Comparison of ENCODE assay signal across 18 mouse cellular contexts in genomic region chr15:89070606-89071005, GRCm38 (mm10). TPM values are rescaled to one million over a fixed set of nuclear protein-coding genes. Genes with fewer than 3 reads are reported as not detected.
A peak's percentile ranks its signal among the peaks of the same experiment; 100 is the strongest.
DNase-seq lines count a peak whose midpoint lies in the region; ATAC-seq and TF ChIP-seq lines count a peak whose summit lies in the region.
"Had no signal": no experiment of that assay in that cellular context is flagged by ENCODE, and none has a peak within 500 bp of the region (broad histone marks: within the 10 kb centered on the region; RNA-seq: fewer than 3 reads in every experiment).

No protein-coding gene starts in this region.

- TF ChIP-seq CTCF in layer of hippocampus, adult 2 months (conservative IDR thresholded peaks at IDR 0.05), result no peak

- 0 out of 2 replicates have a peak, but pooled peaks have one; percentile 7 for ATAC-seq in stomach, embryonic 14.5 days (ENCODE audit: insufficient number of reproducible peaks, insufficient read depth, low FRiP score, low read depth)
- ATAC-seq: forebrain, embryonic 13.5 days; hindbrain, postnatal 0 days had no signal

- H3K4me1 ChIP-seq in stomach, embryonic 14.5 days (ENCODE audit: control insufficient read depth, insufficient read depth, low read length), result peaks cover 6% of the 10 kb centered on the region; the same call in 1 of the 2 replicates

- H3K27me3 ChIP-seq in stomach, embryonic 14.5 days (ENCODE audit: control insufficient read depth, insufficient read depth, low read length), result peaks cover 13% of the 10 kb centered on the region

- H3K27ac ChIP-seq in layer of hippocampus, adult 2 months, result peak overlapping the region; percentile 80
- H3K27ac ChIP-seq in stomach, embryonic 14.5 days (ENCODE audit: low read length), result no peak overlapping the region
- H3K27ac ChIP-seq: forebrain, embryonic 13.5 days; heart, embryonic 13.5 days; hindbrain, postnatal 0 days; neural tube, embryonic 12.5 days had no signal

- no peak overlapping the region for H3K4me3 ChIP-seq in layer of hippocampus, adult 2 months
- no peak overlapping the region for H3K4me3 ChIP-seq in stomach, embryonic 14.5 days (ENCODE audit: low read depth, low read length)
- H3K4me3 ChIP-seq: forebrain, embryonic 13.5 days; heart, embryonic 13.5 days; neural tube, embryonic 12.5 days had no signal

- no peak overlapping the region for H3K9ac ChIP-seq in stomach, embryonic 14.5 days (replicated peaks; ENCODE audit: low read depth, low read length)
- H3K9ac ChIP-seq: forebrain, embryonic 13.5 days; heart, embryonic 13.5 days; neural tube, embryonic 12.5 days had no signal

- no peaks in the 10 kb centered on the region for H3K9me3 ChIP-seq in stomach, embryonic 14.5 days (ENCODE audit: control insufficient read depth, low read depth, low read length)
- H3K9me3 ChIP-seq: forebrain, embryonic 13.5 days; heart, embryonic 13.5 days; neural tube, embryonic 12.5 days had no signal

- DNase-seq in layer of hippocampus, adult 2 months (ENCODE audit: low spot score in 2 of 2), result peak in 1 of 2 experiments; percentile 50
- no peak for DNase-seq in layer of hippocampus, postnatal 25 days (ENCODE audit: extremely low spot score in 1 of 2, low spot score in 1 of 2)
- peak; percentile 26 for DNase-seq in R1 (ENCODE audit: low read depth, low spot score)
- DNase-seq in cerebellum, adult 8-10 months, result peak; percentile 29
- no peak for DNase-seq in thymus, postnatal 14 days
- no peak for DNase-seq in thymus, adult 18-20 months
- DNase-seq: adrenal gland, postnatal 14 days; gastrocnemius, postnatal 25 days; heart, postnatal 4 days; kidney, adult 9 months; kidney, postnatal 4 days; lung, adult 18-20 months had no signal

- WGBS in stomach, embryonic 14.5 days, result 66% methylated on average over 24 of the region's 24 CpGs

- H3K36me3 ChIP-seq in stomach, embryonic 14.5 days (ENCODE audit: control insufficient read depth, insufficient read depth, low read length), result no peaks in the 10 kb centered on the region
- H3K36me3 ChIP-seq: heart, embryonic 13.5 days; neural tube, embryonic 12.5 days had no signal

- no peak overlapping the region for H3K4me2 ChIP-seq in stomach, embryonic 14.5 days (replicated peaks; ENCODE audit: low read depth, low read length)
- H3K4me2 ChIP-seq: forebrain, embryonic 13.5 days; heart, embryonic 13.5 days; neural tube, embryonic 12.5 days had no signal

RNA-seq across cellular contexts. Expression of gene Trabd, which starts 4.3 kb away (rescaled TPM):
- total RNA-seq in layer of hippocampus, adult 2 months (2021), result 10 to 100 TPM; 21.4 to 24.2 TPM
- 10 to 100 TPM; 20.5 to 21.2 TPM for total RNA-seq in layer of hippocampus, postnatal 25 days (2021)
- 43.9 and 47.4 TPM in 2 replicates for polyA plus RNA-seq in stomach, embryonic 14.5 days (2014; fragmentation: Nextera tagmentation; extraction: Ambion mirVana)

RNA-seq across cellular contexts. Expression of gene Panx2, which starts 11.1 kb away (rescaled TPM):
- 100 to 1,000 TPM; 159 to 177 TPM for total RNA-seq in layer of hippocampus, adult 2 months (2021)
- 100 to 1,000 TPM; 161 to 170 TPM for total RNA-seq in layer of hippocampus, postnatal 25 days (2021)
- 0.20 TPM in 2 replicates for polyA plus RNA-seq in stomach, embryonic 14.5 days (2014; fragmentation: Nextera tagmentation; extraction: Ambion mirVana)
- total RNA-seq: gastrocnemius, postnatal 25 days; liver, adult 2 months had no signal
- polyA plus RNA-seq: liver, adult 2 months had no signal

RNA-seq across cellular contexts. Expression of gene Selenoo, which starts 18.3 kb away (rescaled TPM):
- 10 to 100 TPM; 21.2 to 22.0 TPM for total RNA-seq in layer of hippocampus, adult 2 months (2021)
- 10 to 100 TPM; 19.7 to 22.5 TPM for total RNA-seq in layer of hippocampus, postnatal 25 days (2021)
- 22.0 and 22.2 TPM in 2 replicates for polyA plus RNA-seq in stomach, embryonic 14.5 days (2014; fragmentation: Nextera tagmentation; extraction: Ambion mirVana)

RNA-seq across cellular contexts. Expression of gene Tubgcp6, which starts 52.3 kb away (rescaled TPM):
- total RNA-seq in layer of hippocampus, adult 2 months (2021), result 10 to 100 TPM; 31.0 to 31.5 TPM
- total RNA-seq in layer of hippocampus, postnatal 25 days (2021), result 10 to 100 TPM; 29.0 to 29.9 TPM
- 17.2 and 20.7 TPM in 2 replicates for polyA plus RNA-seq in stomach, embryonic 14.5 days (2014; fragmentation: Nextera tagmentation; extraction: Ambion mirVana)

RNA-seq across cellular contexts. Expression of gene Hdac10, which starts 57.9 kb away (rescaled TPM):
- total RNA-seq in layer of hippocampus, adult 2 months (2021), result 10 to 100 TPM; 16.3 to 17.9 TPM
- 10 to 100 TPM; 12.5 to 16.5 TPM for total RNA-seq in layer of hippocampus, postnatal 25 days (2021)
- polyA plus RNA-seq in stomach, embryonic 14.5 days (2014; fragmentation: Nextera tagmentation; extraction: Ambion mirVana), result 15.0 and 19.6 TPM in 2 replicates

Comparison
In these comparisons a context has a peak if more than half of its experiments do, and no peak if none do; other contexts are left out.
1. DNase-seq: peak in R1 (single experiment) and cerebellum, adult 8-10 months (single experiment); none in layer of hippocampus, postnatal 25 days (0 of 2), thymus, postnatal 14 days (single experiment) and thymus, adult 18-20 months (0 of 2).